Mouse (Mus musculus) C2C12 (cell line): ENCODE results near the gene Ankdd1a.

Experiments
- CTCF ChIP-seq: IDR thresholded peaks from one replicate; pipeline ENCODE4 v1.5.1; 2011; ENCODE audit not compliant: control insufficient read depth, insufficient read depth, insufficient read length
- FOSL1 ChIP-seq: IDR thresholded peaks from one replicate; pipeline ENCODE4 v1.8.0; 2011; ENCODE audit warnings: mild to moderate bottlenecking, low read length; ENCODE audit not compliant: poor library complexity, insufficient read depth, severe bottlenecking
- MAX ChIP-seq: IDR thresholded peaks from one replicate; pipeline ENCODE4 v1.6.1; 2011; ENCODE audit warnings: mild to moderate bottlenecking, control low read depth
- USF1 ChIP-seq: IDR thresholded peaks from one replicate; pipeline ENCODE4 v1.6.1; 2011; ENCODE audit warnings: low read depth, mild to moderate bottlenecking, control low read depth, moderate library complexity

DNA sequence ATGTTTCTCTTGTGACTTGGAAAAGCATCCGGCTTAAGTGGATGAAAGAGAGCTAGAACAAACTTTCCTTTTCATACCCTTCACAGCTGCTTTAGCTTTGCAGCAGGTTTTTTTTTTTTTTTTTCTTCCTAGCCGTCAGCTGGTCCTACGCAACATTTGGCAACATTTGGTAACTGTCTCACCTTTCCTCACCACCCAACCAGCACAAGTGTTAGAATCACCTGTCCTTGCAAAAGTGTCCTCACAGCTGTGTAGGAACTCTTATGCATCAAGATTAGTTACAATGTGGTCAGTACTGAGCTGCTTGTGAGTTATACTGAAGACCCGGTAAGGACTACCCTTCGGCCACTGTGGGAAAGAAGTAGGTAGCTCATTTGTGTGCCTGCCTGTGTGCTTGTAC lies 57.4 kb downstream of the Ankdd1a start:
- no peak for TF ChIP-seq CTCF
- no peak for TF ChIP-seq USF1
- no peak for TF ChIP-seq FOSL1
- no peak for TF ChIP-seq MAX
